Mouse (Mus musculus) left cerebral cortex, adult 2 months (tissue): ENCODE data around the gene Rnpc3. TPM values are rescaled to one million over a fixed set of nuclear protein-coding genes. Genes with fewer than 3 reads are reported as not detected.
"Not testable (repeated sequence)": the region's sequence is repeated elsewhere in the genome, so short reads cannot be mapped to it uniquely, and the experiment has no call there.

ENCODE experiments used
- DNase-seq, 2 experiments: peaks; one replicate each; pipeline ENCODE4 v3.0.0; 2021 to 2022; ENCODE audit warnings: low spot score in 2 of 2, mixed read lengths in 1 of 2; ENCODE audit errors: extremely low spot score in 1 of 2
- H3K27ac ChIP-seq: fragments of 200-600 bp; 2 replicates; pipeline ENCODE4 v1.8.1; 2022
- H3K4me3 ChIP-seq: fragments of 200-600 bp; 2 replicates; pipeline ENCODE4 v1.8.1; 2022
- CTCF ChIP-seq: fragments of 200-600 bp; IDR thresholded peaks from 2 replicates; pipeline ENCODE4 v1.8.1; 2022; ENCODE audit warnings: antibody characterized with exemption, mild to moderate bottlenecking, moderate library complexity
- intact Hi-C: fragments of 180-260 bp; cut with DNase I; formaldehyde crosslinking; loops from one replicate; pipeline ENCODE4 v1.15.1; 2025
- long read RNA-seq, 2 experiments: library from polyadenylated mRNA; stranded (forward); transcript quantifications; one replicate each; pipeline ENCODE4 v2.0.0; 2021; ENCODE audit warnings: borderline mapping rate in 2 of 2
- total RNA-seq, 2 experiments: library from RNA; stranded (reverse); gene quantifications; 2 replicates each; pipeline ENCODE4 v1.2.3; 2021

Rnpc3 gene
- 10 to 100 TPM; 28.0 to 31.8 TPM for total RNA-seq
- long read RNA-seq, experiment 1, full-length matches to known transcripts: 16 of 25 reads
- long read RNA-seq, experiment 1, partial matches to known transcripts: 1 of 25 reads
- long read RNA-seq, experiment 1, other reads (novel, unspliced or antisense): 8 of 25 reads
- long read RNA-seq, experiment 2, transcript Rnpc3-201 (15 exons, 3,888 nt): major isoform, 13 of 25 reads
- long read RNA-seq, experiment 2, partial matches to known transcripts: 1 of 25 reads
- long read RNA-seq, experiment 2, other reads (novel, unspliced or antisense): 9 of 25 reads

GRCm38 (mm10) chr3:113629606-113630359 is at the start of gene Rnpc3:
Rnpc3 (minus strand) TSS chr3:113630149.
- intact Hi-C loops: no loop called here
- DNase-seq: peak; percentile 94 to 95
- TF ChIP-seq CTCF: no peak; the same call in 1 of the 2 replicates
- Histone ChIP-seq H3K27ac (peak within 1 kb of the TSS; percentile 99), H3K4me3 (peak within 1 kb of the TSS; percentile 94)

GRCm38 (mm10) chr3:113656940-113657339 is 27.0 kb upstream of the Rnpc3 start:
- no peak for DNase-seq
- intact Hi-C loops: loop anchor here (10.0 kb wide), 1 partner anchor 448 kb away; no protein-coding TSS in a partner anchor
- Histone ChIP-seq H3K4me3 (no peak overlapping the region), H3K27ac (no peak overlapping the region)
- TF ChIP-seq CTCF: peak; percentile 52

GRCm38 (mm10) chr3:113654335-113654734 is 24.4 kb upstream of the Rnpc3 start:
- no peak for DNase-seq
- Histone ChIP-seq H3K4me3 (no peak overlapping the region), H3K27ac (no peak overlapping the region)
- no peak for TF ChIP-seq CTCF
- intact Hi-C loops: loop anchor here (10.0 kb wide), 1 partner anchor 450 kb away; no protein-coding TSS in a partner anchor

GRCm38 (mm10) chr3:113651386-113651785 is 21.4 kb upstream of the Rnpc3 start:
- not testable (repeated sequence) for H3K4me3 ChIP-seq, H3K27ac ChIP-seq, DNase-seq
- intact Hi-C loops: loop anchor here (1.0 to 10.0 kb wide), 3 partner anchors 381 to 1991 kb away; no protein-coding TSS in a partner anchor
- TF ChIP-seq CTCF: peak; percentile 65

GRCm38 (mm10) chr3:113639545-113639944 is 9.6 kb upstream of the Rnpc3 start:
- DNase-seq: no peak
- H3K4me3 ChIP-seq: no peak overlapping the region
- H3K27ac ChIP-seq: no peak overlapping the region
- intact Hi-C loops: loop anchor here (1.0 kb wide), 1 partner anchor 8 kb away; no protein-coding TSS in a partner anchor
- no peak for TF ChIP-seq CTCF

- Histone ChIP-seq H3K27ac (no peak overlapping the region), H3K4me3 (no peak overlapping the region)
- intact Hi-C loops: no loop called here
- TF ChIP-seq CTCF: no peak
- no peak for DNase-seq
Observed at GRCm38 (mm10) chr3:113634220-113634619, 4.3 kb upstream of the Rnpc3 start.

GRCm38 (mm10) chr3:113631611-113632010 is 1.7 kb upstream of the Rnpc3 start:
- no peak for TF ChIP-seq CTCF
- intact Hi-C loops: no loop called here
- Histone ChIP-seq H3K4me3 (no peak overlapping the region), H3K27ac (no peak overlapping the region)
- DNase-seq: no peak

GRCm38 (mm10) chr3:113630564-113630963 is 615 bp upstream of the Rnpc3 start:
- no peak for DNase-seq
- Histone ChIP-seq H3K4me3 (peak overlapping the region; percentile 94), H3K27ac (peak overlapping the region; percentile 99)
- intact Hi-C loops: no loop called here
- no peak; the same call in 1 of the 2 replicates for TF ChIP-seq CTCF

- Histone ChIP-seq H3K4me3 (no peak within 1 kb of the TSS), H3K27ac (no peak within 1 kb of the TSS)
- no peak for TF ChIP-seq CTCF
- intact Hi-C loops: no loop called here
- no peak for DNase-seq
Observed at GRCm38 (mm10) chr3:113606599-113606998, 23.4 kb downstream of the Rnpc3 start, which contains the start of gene Amy1. Amy1 (minus strand) TSS chr3:113606699.

GRCm38 (mm10) chr3:113590844-113591243 is 39.1 kb downstream of the Rnpc3 start:
- no peak overlapping the region for H3K4me3 ChIP-seq
- DNase-seq: no peak

GRCm38 (mm10) chr3:113574578-113574977 is 55.4 kb downstream of the Rnpc3 start:
- Histone ChIP-seq H3K27ac (no peak overlapping the region), H3K4me3 (no peak overlapping the region)
- DNase-seq: no peak
- intact Hi-C loops: no loop called here
- TF ChIP-seq CTCF: no peak

More at GRCm38 (mm10) chr3:113590844-113591243, 39.1 kb downstream of the Rnpc3 start:
- intact Hi-C loops: no loop called here
- TF ChIP-seq CTCF: no peak
- no peak overlapping the region for H3K27ac ChIP-seq

GRCm38 (mm10) chr3:113574138-113574537 is 55.8 kb downstream of the Rnpc3 start:
- Histone ChIP-seq H3K27ac (no peak overlapping the region), H3K4me3 (no peak overlapping the region)
- DNase-seq: no peak
- intact Hi-C loops: no loop called here
- no peak for TF ChIP-seq CTCF
